Mouse (Mus musculus) fibroblast of lung, adult 2 months (primary cell): ENCODE measurements around the gene Tspyl3.

Source experiments
- DNase-seq: peaks from one replicate; pipeline ENCODE4 v3.0.0-alpha.2; 2011; ENCODE audit warnings: low read depth

Tspyl3 gene

GRCm38 (mm10) chr2:153227959-153228358, 2.7 kb upstream of the Tspyl3 start:
- DNase-seq, result no peak

DNA sequence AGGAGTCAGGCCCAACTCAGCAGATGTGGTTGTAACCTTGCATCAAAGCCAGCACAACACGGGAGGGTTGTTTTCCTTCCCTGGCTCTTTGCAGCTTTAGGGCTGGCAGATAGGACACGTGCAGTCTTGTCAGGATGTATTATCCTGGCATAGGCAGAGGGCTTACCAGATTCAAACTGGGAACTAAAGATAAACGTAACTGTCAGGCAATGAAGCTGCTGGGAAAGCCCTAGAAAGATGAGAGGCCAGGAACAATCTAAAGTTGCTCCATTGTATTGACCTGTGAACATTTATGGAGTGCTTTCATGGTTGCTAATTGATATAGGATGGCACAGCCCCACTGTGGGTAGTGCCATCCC, 333 bp upstream of the Tspyl3 start:
- DNase-seq, result no peak

DNA sequence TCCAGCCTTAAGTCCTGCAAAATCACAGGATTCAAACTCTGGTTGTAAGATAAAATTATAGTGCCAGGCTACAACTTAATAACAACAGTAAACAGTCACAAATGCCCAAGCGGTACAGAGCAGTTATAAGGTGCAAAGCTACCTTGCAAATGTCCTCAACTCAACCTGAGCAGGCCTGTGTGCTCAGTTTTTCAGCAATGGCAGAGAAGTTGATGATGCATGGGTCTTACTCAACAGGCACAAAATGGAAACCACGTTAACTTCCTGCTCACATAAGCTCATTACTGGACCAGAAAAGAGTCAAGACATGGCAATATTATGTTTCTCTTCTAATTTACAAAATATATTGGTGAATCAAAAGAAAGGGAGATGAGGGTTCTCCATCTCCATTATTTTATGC, 2.7 kb downstream of the Tspyl3 start:
- DNase-seq, result no peak

GRCm38 (mm10) chr2:153222130-153222529, 3.1 kb downstream of the Tspyl3 start:
- DNase-seq, result no peak

GRCm38 (mm10) chr2:153221620-153222019, 3.6 kb downstream of the Tspyl3 start:
- no peak for DNase-seq

DNA sequence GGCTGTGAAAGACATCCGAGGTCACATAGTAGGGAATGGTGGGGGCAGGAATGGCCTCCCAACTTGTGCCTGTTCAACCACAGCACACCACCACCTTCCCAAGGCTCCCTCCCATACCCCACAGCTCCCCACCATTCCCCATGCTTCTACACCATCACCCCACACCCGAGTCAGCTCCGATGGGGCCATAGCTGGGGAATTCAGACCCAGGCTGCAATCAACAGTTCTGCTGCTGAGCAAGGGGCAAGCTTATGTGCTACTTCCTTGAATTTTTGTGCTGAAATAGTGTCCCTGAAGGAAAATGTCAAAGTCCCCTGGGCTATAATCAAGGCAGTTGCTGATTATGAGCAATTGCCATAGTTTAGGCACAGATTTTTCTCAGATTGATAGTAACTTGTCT, 6.7 kb downstream of the Tspyl3 start:
- no peak for DNase-seq

DNA sequence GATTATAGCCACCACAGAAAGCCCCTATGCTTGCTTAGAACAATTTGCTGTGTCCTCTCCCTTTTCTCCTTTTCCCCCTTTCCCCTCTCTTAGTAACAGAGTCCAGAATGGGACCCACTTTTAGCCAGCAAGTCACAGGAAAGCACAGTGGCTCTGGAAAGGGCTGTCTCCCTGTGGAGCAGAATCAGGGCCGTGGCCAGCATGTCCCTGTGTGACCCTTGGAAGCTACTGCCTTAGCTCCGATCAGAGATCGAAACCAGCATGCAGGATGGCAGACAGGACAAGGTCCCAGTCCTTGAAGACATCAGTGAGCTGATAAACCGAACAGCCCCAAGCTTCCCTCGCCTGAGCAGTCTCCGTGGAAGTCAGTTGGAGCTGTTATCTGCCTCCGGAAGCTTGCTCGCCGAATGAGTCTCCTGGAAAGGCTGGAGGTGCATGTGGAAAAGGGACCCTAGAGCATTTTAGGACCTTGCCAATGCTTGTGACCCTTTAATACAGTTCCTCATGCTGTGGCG, 7.4 kb downstream of the Tspyl3 start:
- no peak for DNase-seq

DNA sequence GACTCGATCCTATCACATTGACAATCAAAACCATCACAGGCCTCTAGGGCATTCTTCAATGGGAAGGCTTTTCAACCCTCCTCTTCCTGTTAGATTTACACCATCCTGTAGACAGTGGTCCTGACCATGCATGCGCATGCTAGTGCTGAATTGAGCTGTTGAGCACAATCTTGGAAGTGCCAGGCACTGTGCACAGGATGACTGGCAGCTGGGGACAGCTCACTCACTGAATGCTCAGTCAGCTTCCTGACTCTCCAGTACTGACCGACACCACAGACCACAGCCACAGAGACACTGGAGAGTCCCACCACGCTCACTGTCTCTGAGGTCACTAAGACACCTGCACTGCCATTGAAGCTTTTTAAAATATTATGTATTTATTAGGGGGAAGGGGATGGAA, 9.8 kb downstream of the Tspyl3 start:
- DNase-seq, result no peak

DNA sequence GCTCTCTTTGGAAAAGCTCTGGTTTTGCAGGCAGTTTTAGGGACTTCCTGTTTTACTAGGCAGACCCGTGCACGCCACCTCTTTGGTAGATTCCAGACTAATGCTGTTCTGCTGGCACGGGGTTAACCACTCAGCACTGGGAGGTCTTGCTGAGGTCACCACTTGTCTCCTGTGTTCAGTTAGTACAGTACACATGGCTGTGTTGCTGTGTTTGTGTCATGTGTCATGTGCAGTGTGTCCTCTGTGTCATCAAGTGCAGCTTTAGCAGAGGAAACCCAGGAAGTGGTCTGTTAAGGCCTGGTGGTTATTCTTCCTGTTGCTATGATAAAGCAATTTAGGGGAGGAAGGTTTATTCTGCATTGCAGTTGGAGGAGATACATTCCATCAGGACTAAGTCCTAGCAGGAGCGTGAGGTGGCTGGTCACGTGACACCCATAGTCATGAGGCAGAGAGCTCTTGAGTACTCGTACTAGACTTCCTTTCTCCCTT, 10.4 kb downstream of the Tspyl3 start:
- DNase-seq, result no peak

DNA sequence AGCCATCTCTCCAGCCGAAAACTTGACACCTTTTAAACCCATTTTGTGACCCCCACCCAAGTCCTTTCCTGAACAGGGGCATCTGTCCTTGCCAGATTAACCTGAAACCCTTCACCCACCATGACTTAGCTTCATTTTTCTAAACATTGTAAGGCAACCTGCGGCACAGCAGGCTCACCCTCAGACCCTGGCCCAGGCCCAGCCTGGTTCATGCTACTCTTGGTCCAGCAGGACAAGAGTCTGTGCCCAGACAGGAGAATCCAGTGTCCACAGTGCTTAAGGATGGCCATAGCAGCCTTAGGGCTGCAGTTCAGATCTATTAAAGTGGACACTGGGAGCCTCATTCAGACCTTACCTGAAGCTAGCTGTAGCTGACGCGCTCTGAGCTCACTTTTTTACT, 11.9 kb downstream of the Tspyl3 start:
- DNase-seq, result no peak

DNA sequence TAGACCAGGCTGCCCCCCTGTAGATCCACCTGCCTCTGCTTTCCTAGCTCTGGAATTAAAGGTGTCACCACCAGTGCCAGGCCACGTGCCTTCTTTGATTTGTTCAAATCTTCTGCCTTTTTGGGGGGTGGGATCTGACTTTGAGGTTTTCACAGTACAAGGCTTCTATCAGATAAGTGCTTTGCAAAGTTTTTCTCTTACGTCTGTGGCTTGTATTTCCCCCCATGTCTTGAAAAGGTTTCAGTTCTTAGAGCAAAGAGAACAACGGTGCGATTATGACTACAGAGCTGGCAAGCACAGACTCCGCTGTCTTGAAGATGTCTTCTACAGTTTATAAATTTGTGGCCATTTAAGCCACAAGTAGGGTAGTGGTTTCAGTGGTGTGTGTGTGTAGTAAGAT, 13.8 kb downstream of the Tspyl3 start:
- no peak for DNase-seq

GRCm38 (mm10) chr2:153209286-153209685, 16.0 kb downstream of the Tspyl3 start:
- no peak for DNase-seq

GRCm38 (mm10) chr2:153208149-153208548, 17.1 kb downstream of the Tspyl3 start:
- DNase-seq, result no peak

GRCm38 (mm10) chr2:153202766-153203165, 22.5 kb downstream of the Tspyl3 start:
- DNase-seq, result no peak

GRCm38 (mm10) chr2:153199114-153199513, 26.1 kb downstream of the Tspyl3 start:
- DNase-seq, result no peak

DNA sequence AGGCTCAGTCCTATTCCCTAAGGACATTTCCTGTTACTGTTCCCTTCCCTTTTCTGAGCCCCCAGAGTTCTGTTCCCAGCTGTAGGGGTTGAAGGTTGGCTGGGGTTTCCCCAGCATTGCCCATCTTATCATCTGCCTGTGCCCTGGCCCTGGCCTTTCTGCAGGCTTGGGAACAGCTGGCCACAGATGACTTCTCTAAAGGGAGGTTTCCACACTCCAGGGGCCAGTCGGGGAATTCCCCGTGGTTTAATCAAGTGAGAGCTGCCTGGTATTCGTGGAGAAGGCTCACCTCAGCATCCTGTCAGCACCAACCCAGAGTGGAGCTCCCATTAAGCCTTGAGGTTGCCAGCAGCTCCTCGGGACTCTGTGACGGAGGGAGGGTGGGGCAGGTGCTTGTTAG, 26.8 kb downstream of the Tspyl3 start:
- DNase-seq, result no peak

DNA sequence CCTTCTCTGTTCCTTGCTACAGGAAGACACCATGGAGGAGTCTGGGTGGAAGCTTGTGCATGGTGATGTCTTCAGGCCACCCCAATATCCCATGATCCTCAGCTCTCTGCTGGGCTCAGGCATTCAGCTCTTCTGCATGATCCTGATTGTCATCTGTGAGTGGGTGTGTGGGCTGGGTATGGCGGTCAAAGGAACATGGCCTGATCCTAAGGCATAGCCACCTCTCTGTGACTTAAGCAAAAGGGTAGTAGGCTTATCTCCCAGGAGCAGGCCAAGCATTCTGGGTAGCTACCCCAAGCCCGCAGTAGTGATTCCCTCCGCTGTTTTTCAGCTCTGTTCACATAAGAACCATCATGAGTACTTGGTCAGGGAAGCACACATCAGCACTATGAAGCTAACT, 31.0 kb downstream of the Tspyl3 start:
- no peak for DNase-seq

GRCm38 (mm10) chr2:153191242-153191641, 34.0 kb downstream of the Tspyl3 start:
- DNase-seq, result no peak

- DNase-seq, result no peak
Measured at GRCm38 (mm10) chr2:153187848-153188247, 37.4 kb downstream of the Tspyl3 start.

GRCm38 (mm10) chr2:153186176-153186591, 39.1 kb downstream of the Tspyl3 start:
- DNase-seq, result no peak

GRCm38 (mm10) chr2:153179961-153180360, 45.3 kb downstream of the Tspyl3 start:
- no peak for DNase-seq

DNA sequence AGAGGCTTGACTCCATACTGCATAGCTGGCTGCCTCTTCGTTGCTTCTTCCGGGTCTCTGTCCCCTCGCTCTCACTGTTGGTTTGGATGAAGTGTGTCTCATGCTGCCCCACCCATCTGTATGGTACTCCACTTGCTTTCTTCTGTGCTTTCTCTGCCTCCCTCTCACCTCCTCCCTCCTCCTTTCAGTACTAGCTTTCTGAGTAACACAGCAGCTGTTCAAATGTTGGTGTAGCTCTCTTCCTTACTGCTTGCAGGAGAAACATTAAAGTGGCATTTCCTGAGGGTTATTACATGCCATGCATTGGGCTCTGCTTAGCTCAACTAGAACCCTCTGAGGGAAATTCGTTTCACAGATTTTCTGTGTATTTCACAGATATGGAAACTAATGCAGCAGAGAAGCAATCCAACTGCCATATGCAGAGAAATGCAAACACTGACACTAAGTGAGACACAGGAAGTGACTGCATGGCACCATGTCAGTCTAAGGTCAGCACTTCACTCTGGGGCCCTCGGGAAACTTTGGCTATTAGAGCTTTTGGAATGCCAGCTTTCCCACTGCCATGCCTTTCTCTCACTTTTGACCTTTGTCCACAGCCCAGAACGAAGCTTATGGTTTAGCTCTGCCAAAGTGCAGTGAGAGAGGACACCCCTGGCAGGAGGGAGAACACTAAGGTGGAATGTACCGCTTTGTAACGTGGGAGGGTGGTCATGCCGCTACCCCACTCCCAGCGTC, 45.9 kb downstream of the Tspyl3 start:
- no peak for DNase-seq

- DNase-seq, result no peak
Measured at GRCm38 (mm10) chr2:153177188-153177587, 48.1 kb downstream of the Tspyl3 start.

DNA sequence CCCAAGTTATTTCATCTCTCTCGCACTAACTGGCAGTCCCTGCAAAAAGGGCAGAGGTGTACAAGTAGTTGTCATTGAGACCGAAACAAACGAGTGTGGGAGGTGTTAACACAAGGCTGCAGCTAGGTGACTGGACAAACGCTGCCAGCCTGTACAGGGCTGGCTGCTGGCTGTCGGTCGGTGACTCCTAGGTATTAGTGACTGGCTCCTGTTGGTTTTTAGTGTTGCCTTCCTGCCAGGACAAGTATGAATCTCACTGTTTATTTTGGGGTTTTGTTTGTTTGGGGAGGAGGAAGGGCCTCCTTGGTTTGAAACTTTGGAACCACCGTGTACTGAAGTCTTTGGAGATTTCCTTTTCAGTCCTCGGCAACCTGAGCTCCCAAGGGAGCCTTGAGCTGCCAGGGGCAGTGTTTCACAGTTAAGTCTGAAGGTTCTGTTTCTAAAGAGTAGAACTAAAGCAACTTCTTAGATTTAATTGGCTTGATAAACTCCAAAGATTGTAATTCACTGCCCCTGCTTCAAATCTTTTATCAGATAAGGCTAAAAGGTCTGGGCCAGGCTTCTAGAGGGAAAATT, 49.2 kb downstream of the Tspyl3 start:
- no peak for DNase-seq
